Comparison of ENCODE assay signal across 8 mouse cellular contexts in genomic region chr17:47925340-47925926, GRCm38 (mm10). TPM values are rescaled to one million over a fixed set of nuclear protein-coding genes. Genes with fewer than 3 reads are reported as not detected.
DNase-seq lines count a peak whose midpoint lies in the region; ATAC-seq lines count a peak whose summit lies in the region.

No protein-coding gene starts in this region.

- DNase-seq in embryo, embryonic 10.5 days (ENCODE audit: low spot score) = peak; percentile 43
- DNase-seq in embryo, embryonic 11 days = no peak
- DNase-seq in 416B (ENCODE audit: low read depth) = peak; percentile 51
- no peak for DNase-seq in cerebellum, adult 9-10 months
- no peak for DNase-seq in thymus, adult 18-20 months

- WGBS in forebrain, embryonic 16.5 days = 2% methylated on average over 13 of the region's 13 CpGs
- WGBS in liver, embryonic 16.5 days (ENCODE audit: insufficient replicate concordance) = 1% methylated on average over 13 of the region's 13 CpGs

- ATAC-seq in forebrain, embryonic 16.5 days = no peak
- ATAC-seq in liver, embryonic 16.5 days (ENCODE audit: low read depth) = no peak
- ATAC-seq in erythroid progenitor cell, adult 5-6 weeks (replicated peaks; ENCODE audit: low FRiP score, poor library complexity, severe bottlenecking) = no peak

- peak overlapping the region; percentile 68 for H3K4me3 ChIP-seq in forebrain, embryonic 16.5 days (replicated peaks; ENCODE audit: low read length)
- H3K4me3 ChIP-seq in liver, embryonic 16.5 days (ENCODE audit: low read depth, low read length) = peak overlapping the region; percentile 77

- H3K36me3 ChIP-seq in forebrain, embryonic 16.5 days (ENCODE audit: control insufficient read depth, insufficient read depth) = no peaks in the 10 kb centered on the region
- no peaks in the 10 kb centered on the region for H3K36me3 ChIP-seq in liver, embryonic 16.5 days (ENCODE audit: control insufficient read depth, insufficient read depth)

- H3K9me3 ChIP-seq in forebrain, embryonic 16.5 days (ENCODE audit: control insufficient read depth, low read length) = no peaks in the 10 kb centered on the region
- no peaks in the 10 kb centered on the region for H3K9me3 ChIP-seq in liver, embryonic 16.5 days (replicated peaks; ENCODE audit: control insufficient read depth, low read length)

- H3K27ac ChIP-seq in forebrain, embryonic 16.5 days (ENCODE audit: low read length) = peak overlapping the region; percentile 93
- peak overlapping the region; percentile 63; the same call in 1 of the 2 replicates for H3K27ac ChIP-seq in liver, embryonic 16.5 days (ENCODE audit: low read length)

- peak overlapping the region; percentile 68 for H3K4me2 ChIP-seq in forebrain, embryonic 16.5 days (ENCODE audit: low read length)
- peak overlapping the region; percentile 89 for H3K4me2 ChIP-seq in liver, embryonic 16.5 days (ENCODE audit: low read depth, low read length)

- H3K27me3 ChIP-seq in forebrain, embryonic 16.5 days (replicated peaks; ENCODE audit: control insufficient read depth, insufficient read depth, low read length) = 0 out of 2 replicates have a peak, but pooled peaks cover 6% of the 10 kb centered on the region
- peaks cover 43% of the 10 kb centered on the region for H3K27me3 ChIP-seq in liver, embryonic 16.5 days (ENCODE audit: control insufficient read depth, insufficient read depth, low read depth, low read length)

- peak overlapping the region; percentile 80 for H3K9ac ChIP-seq in forebrain, embryonic 16.5 days (replicated peaks; ENCODE audit: low read depth, low read length)
- peak overlapping the region; percentile 73; the same call in 1 of the 2 replicates for H3K9ac ChIP-seq in liver, embryonic 16.5 days (ENCODE audit: low read depth, low read length)

- peaks cover 34% of the 10 kb centered on the region for H3K4me1 ChIP-seq in forebrain, embryonic 16.5 days (replicated peaks; ENCODE audit: control insufficient read depth, insufficient read depth, low read length)
- H3K4me1 ChIP-seq in liver, embryonic 16.5 days (ENCODE audit: control insufficient read depth, low read depth, low read length) = peaks cover 14% of the 10 kb centered on the region

RNA-seq across cellular contexts. Expression of gene Foxp4, which starts 1.0 kb away (rescaled TPM):
- polyA plus RNA-seq in forebrain, embryonic 16.5 days (2015; fragmentation: Nextera tagmentation; extraction: Ambion mirVana) = 29.1 and 29.6 TPM in 2 replicates
- polyA plus RNA-seq in liver, embryonic 16.5 days (2015; fragmentation: Nextera tagmentation; extraction: Ambion mirVana) = 3.4 and 4.0 TPM in 2 replicates
- 4.0 and 5.4 TPM in 2 replicates for total RNA-seq in erythroid progenitor cell, adult 5-6 weeks (2015; ENCODE audit: low replicate concordance)
- 0.30 and 1.0 TPM in 2 replicates for total RNA-seq in erythroid progenitor cell, adult 5-6 weeks (2017; ENCODE audit: low replicate concordance)

Comparison
In these comparisons a context has a peak if more than half of its experiments do, and no peak if none do; other contexts are left out.
1. DNase-seq: peak in embryo, embryonic 10.5 days (single experiment) and 416B (single experiment); none in embryo, embryonic 11 days (single experiment), cerebellum, adult 9-10 months (single experiment) and thymus, adult 18-20 months (0 of 2).